Mouse (Mus musculus): ENCODE measurements at regions not wholly inside any gene's neighbourhood (a gene's known extent, or its start where the extent isn't known, plus 50 kb on each side); places are given as distances from the start of the nearest gene placed in this dataset.

DNA sequence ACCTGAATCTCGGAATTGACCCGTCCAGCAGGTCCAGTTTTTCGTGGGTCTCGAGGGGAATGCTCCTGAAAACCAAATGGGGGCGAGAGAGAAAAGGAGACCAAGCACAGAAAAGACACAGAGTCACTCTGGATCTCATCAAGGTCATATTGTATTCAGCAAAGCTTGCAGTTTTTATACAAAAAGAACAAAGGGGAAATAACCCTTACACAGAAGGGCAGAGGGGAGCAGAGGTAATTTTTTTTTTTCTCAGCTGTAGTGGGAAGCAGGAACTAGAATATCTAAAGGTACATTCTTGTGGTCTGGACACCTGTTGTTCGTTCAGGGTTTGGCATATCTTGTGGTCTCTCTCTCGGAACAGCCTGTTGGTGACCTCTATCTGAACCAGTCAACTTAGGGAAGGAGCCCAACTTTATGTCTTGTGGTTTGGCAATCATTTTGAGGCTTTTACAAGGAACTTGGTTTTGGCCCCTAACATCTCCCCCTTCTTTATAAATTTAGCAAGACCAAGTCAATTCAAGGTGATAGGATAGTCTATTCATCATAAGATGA is 1645.9 kb upstream of the Cdh9 start:
- no peak for TF ChIP-seq GATA1 (IDR thresholded peaks at IDR 0.05; ENCODE audit: low read length)

GRCm38 (mm10) chr15:15091531-15092290 is 1636.8 kb upstream of the Cdh9 start:
- TF ChIP-seq GATA1 (IDR thresholded peaks at IDR 0.05; ENCODE audit: low read length) = no peak

DNA sequence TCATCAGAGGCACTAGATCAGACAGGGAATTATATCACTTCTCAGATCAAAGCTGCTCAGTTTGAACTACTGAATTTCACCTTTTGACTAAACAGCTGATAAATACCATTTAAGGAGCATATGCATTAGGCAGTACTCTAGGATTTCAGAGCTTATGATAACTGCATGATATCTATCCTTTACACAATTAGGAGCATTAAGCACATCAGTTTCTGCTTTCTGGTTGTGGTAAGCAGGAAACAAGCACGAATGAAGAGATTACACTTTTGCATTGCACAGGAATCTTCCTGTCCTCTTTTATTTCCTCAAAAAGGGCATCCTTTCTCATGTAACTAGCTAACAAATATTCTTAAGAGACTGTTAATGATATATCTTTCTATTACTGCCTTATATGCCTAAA is 1631.2 kb upstream of the Cdh9 start:
- TF ChIP-seq GATA1 (IDR thresholded peaks at IDR 0.05; ENCODE audit: low read length) = no peak

- TF ChIP-seq GATA1 (IDR thresholded peaks at IDR 0.05; ENCODE audit: low read length) = no peak
Measured at GRCm38 (mm10) chr15:15102185-15102584, 1626.4 kb upstream of the Cdh9 start.

- no peak for TF ChIP-seq GATA1 (IDR thresholded peaks at IDR 0.05; ENCODE audit: low read length)
Measured at GRCm38 (mm10) chr15:15120109-15120508, 1608.4 kb upstream of the Cdh9 start.

DNA sequence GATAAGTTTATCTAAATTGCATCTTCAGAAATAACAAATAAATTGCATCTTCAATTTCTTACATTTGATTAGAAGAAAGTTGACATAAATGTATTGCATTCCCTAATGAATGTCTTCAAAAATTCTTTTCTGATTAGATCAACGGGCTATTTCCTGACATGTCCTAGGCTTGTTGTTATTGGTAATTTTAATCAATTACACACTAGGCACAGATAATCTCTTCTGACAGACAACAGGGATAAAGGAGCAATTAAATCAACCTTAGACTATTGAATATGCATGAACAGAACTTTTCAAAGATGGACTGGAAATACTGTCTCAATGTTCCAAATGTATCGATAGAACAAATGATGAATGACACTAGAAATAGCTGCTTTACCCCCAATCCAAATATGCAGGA is 1579.8 kb upstream of the Cdh9 start:
- TF ChIP-seq GATA1 (IDR thresholded peaks at IDR 0.05; ENCODE audit: low read length) = no peak

GRCm38 (mm10) chr15:15155422-15155821 is 1573.1 kb upstream of the Cdh9 start:
- TF ChIP-seq GATA1 (IDR thresholded peaks at IDR 0.05; ENCODE audit: low read length) = peak; percentile 22

GRCm38 (mm10) chr15:15170387-15170786 is 1558.2 kb upstream of the Cdh9 start:
- no peak for TF ChIP-seq GATA1 (IDR thresholded peaks at IDR 0.05; ENCODE audit: low read length)

DNA sequence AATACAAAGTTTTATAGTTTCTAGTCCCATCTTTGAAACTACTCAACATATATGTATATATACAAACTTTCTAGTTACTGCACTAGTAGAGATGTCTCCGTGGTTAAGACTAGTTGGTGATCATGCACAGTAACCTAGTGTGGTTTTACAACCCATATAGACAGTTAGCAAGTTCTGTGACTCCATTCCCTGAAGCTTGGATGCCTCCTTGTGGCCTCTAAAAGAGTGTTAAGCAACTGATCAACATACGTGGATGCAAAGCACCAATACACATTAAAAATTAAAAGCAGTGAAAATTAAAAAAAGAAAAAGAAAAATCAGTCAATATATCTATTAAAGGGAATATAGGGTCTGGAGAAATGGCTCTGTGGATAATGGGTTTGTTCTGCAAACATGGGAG is 1508.3 kb upstream of the Cdh9 start:
- no peak for TF ChIP-seq GATA1 (IDR thresholded peaks at IDR 0.05; ENCODE audit: low read length)

- no peak for TF ChIP-seq GATA1 (IDR thresholded peaks at IDR 0.05; ENCODE audit: low read length)
Measured at GRCm38 (mm10) chr15:15229926-15230325, 1498.6 kb upstream of the Cdh9 start.

GRCm38 (mm10) chr15:15238309-15238708 is 1490.2 kb upstream of the Cdh9 start:
- TF ChIP-seq GATA1 (IDR thresholded peaks at IDR 0.05; ENCODE audit: low read length) = no peak

Data from G1E-ER4 (cell line).